Mouse (Mus musculus) myocyte (in vitro differentiated cells): Measurements from ENCODE around the gene C1s1. TPM values are rescaled to one million over a fixed set of nuclear protein-coding genes. Genes with fewer than 3 reads are reported as not detected.
"Not testable (repeated sequence)": the region's sequence is repeated elsewhere in the genome, so short reads cannot be mapped to it uniquely, and the experiment has no call there.

Experiments
- H3K27me3 ChIP-seq: one replicate; pipeline ENCODE4 v1.6.1; 2011; ENCODE audit not compliant: control insufficient read depth, insufficient read depth, insufficient read length
- H3K36me3 ChIP-seq: one replicate; pipeline ENCODE4 v1.6.1; 2011; ENCODE audit not compliant: control insufficient read depth, insufficient read depth
- H3K4me2 ChIP-seq: one replicate; pipeline ENCODE4 v1.6.1; 2011; ENCODE audit warnings: low read depth, control low read depth
- H3K4me3 ChIP-seq: one replicate; pipeline ENCODE4 v1.5.1; 2011; ENCODE audit warnings: mild to moderate bottlenecking, control low read depth, moderate library complexity
- H3K79me2 ChIP-seq: one replicate; pipeline ENCODE4 v1.6.1; 2011; ENCODE audit not compliant: control insufficient read depth, insufficient read depth
- H3ac ChIP-seq: one replicate; pipeline ENCODE4 v1.6.1; 2011; ENCODE audit not compliant: control insufficient read depth, insufficient read length
- CEBPB ChIP-seq: IDR thresholded peaks from 2 replicates; pipeline ENCODE4 v1.6.1; 2011; ENCODE audit warnings: mild to moderate bottlenecking, moderate library complexity; ENCODE audit not compliant: poor library complexity, insufficient read depth, severe bottlenecking
- E2F4 ChIP-seq: IDR thresholded peaks from one replicate; pipeline ENCODE4 v1.6.1; 2011; ENCODE audit warnings: mild to moderate bottlenecking, control low read depth, moderate library complexity; ENCODE audit not compliant: insufficient read depth
- MAX ChIP-seq: IDR thresholded peaks from one replicate; pipeline ENCODE4 v1.6.1; 2011; ENCODE audit warnings: low read depth, mild to moderate bottlenecking, control low read depth
- MYOD1 ChIP-seq, 3 experiments: IDR thresholded peaks; one replicate each; pipeline ENCODE4 v1.6.1; 2011; ENCODE audit warnings: control low read depth in 2 of 3, low read depth in 2 of 3, mild to moderate bottlenecking in 2 of 3, moderate library complexity in 1 of 3; ENCODE audit not compliant: insufficient read length in 2 of 3, control insufficient read depth in 1 of 3
- MYOG ChIP-seq, 3 experiments: IDR thresholded peaks; one replicate each; pipeline ENCODE4 v1.6.1; 2011; ENCODE audit warnings: control low read depth in 2 of 3, low read depth in 2 of 3, mild to moderate bottlenecking in 2 of 3; ENCODE audit not compliant: insufficient read length in 2 of 3, control insufficient read depth in 1 of 3, insufficient read depth in 1 of 3
- POLR2A ChIP-seq: IDR thresholded peaks from one replicate; pipeline ENCODE4 v1.6.1; 2011; ENCODE audit warnings: low read depth, mild to moderate bottlenecking, control low read depth, moderate library complexity; ENCODE audit not compliant: insufficient read length
- POLR2AphosphoS2 ChIP-seq: IDR thresholded peaks from one replicate; pipeline ENCODE4 v1.6.1; 2011; ENCODE audit warnings: low read depth, control low read depth; ENCODE audit not compliant: insufficient read length
- REST ChIP-seq: IDR thresholded peaks from one replicate; pipeline ENCODE4 v1.6.1; 2011; ENCODE audit warnings: mild to moderate bottlenecking, control low read depth, moderate library complexity; ENCODE audit not compliant: insufficient read depth, insufficient read length
- SRF ChIP-seq: IDR thresholded peaks from one replicate; pipeline ENCODE4 v1.6.1; 2011; ENCODE audit warnings: low read depth; ENCODE audit not compliant: control insufficient read depth, insufficient read length
- TCF12 ChIP-seq: IDR thresholded peaks from one replicate; pipeline ENCODE4 v1.6.1; 2011; ENCODE audit warnings: mild to moderate bottlenecking, control low read depth; ENCODE audit not compliant: poor library complexity, insufficient read depth, severe bottlenecking
- TCF3 ChIP-seq: IDR thresholded peaks from one replicate; pipeline ENCODE4 v1.6.1; 2011; ENCODE audit warnings: low read depth, control low read depth; ENCODE audit not compliant: insufficient read length
- USF1 ChIP-seq: IDR thresholded peaks from one replicate; pipeline ENCODE4 v1.6.1; 2011; ENCODE audit warnings: low read depth, mild to moderate bottlenecking, control low read depth, moderate library complexity
- polyA plus RNA-seq: library from polyadenylated mRNA; unstranded; fragments of >200 nt; fragmentation: generic; extraction: Trizol; gene quantifications from one replicate; pipeline ENCODE4 v1.2.1, GENCODE M21; 2012; ENCODE audit warnings: missing spikeins

C1s1 gene
- polyA plus RNA-seq, 1 experiment: 0.24 TPM

- Histone ChIP-seq H3K36me3 (no peaks in the 10 kb centered on the region), H3K79me2 (no peaks in the 10 kb centered on the region), H3K4me2 (no peak overlapping the region), H3K4me3 (no peak overlapping the region), H3ac (no peak overlapping the region), H3K27me3 (peaks cover 5% of the 10 kb centered on the region)
- no peak for TF ChIP-seq TCF3
- TF ChIP-seq USF1: no peak
- no peak for TF ChIP-seq E2F4
- TF ChIP-seq MAX: no peak
Measured at GRCm38 (mm10) chr6:124531077-124531476, 11.1 kb downstream of the C1s1 start.

DNA sequence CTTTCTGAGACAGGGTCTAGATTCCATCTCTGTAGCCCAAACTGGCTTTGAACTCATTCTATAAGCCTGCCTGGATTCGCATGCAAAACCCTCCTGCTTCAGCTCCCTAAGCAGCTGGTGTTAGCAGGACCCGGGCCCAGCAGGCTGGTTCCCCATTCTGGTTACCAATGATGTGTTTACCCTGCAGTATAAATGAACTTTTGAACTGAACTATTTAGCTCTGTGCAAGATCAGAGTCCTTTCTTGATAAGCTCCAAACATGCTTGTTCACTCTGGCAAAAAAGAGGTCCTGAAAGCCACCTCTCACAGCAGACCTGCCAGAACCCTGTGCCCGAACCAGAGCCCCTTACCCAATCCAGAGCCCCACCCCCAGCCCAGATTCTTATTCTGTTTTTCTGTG lies 14.3 kb downstream of the C1s1 start:
- no peaks in the 10 kb centered on the region for H3K79me2 ChIP-seq
- TF ChIP-seq TCF12 (no peak), REST (no peak), POLR2A (no peak), MAX (no peak), MYOD1 (IDR thresholded peaks at IDR 0.05; ENCODE audit: control insufficient read depth in 1 of 3, insufficient read length in 2 of 3, low read depth in 2 of 3) (no peak), E2F4 (no peak), TCF3 (no peak), SRF (no peak), CEBPB (no peak), MYOG (IDR thresholded peaks at IDR 0.05; ENCODE audit: control insufficient read depth in 1 of 3, insufficient read depth in 1 of 3, insufficient read length in 2 of 3, low read depth in 2 of 3) (no peak), USF1 (no peak), POLR2AphosphoS2 (no peak)
- H3K4me3 ChIP-seq: no peak overlapping the region
- H3ac ChIP-seq: no peak overlapping the region
- H3K36me3 ChIP-seq: no peaks in the 10 kb centered on the region
- H3K27me3 ChIP-seq: peaks cover 5% of the 10 kb centered on the region
- no peak overlapping the region for H3K4me2 ChIP-seq

- not testable (repeated sequence) for H3K4me3 ChIP-seq, H3K79me2 ChIP-seq, H3ac ChIP-seq, H3K36me3 ChIP-seq, H3K27me3 ChIP-seq, H3K4me2 ChIP-seq
Measured at GRCm38 (mm10) chr6:124522082-124522481, 20.1 kb downstream of the C1s1 start.

DNA sequence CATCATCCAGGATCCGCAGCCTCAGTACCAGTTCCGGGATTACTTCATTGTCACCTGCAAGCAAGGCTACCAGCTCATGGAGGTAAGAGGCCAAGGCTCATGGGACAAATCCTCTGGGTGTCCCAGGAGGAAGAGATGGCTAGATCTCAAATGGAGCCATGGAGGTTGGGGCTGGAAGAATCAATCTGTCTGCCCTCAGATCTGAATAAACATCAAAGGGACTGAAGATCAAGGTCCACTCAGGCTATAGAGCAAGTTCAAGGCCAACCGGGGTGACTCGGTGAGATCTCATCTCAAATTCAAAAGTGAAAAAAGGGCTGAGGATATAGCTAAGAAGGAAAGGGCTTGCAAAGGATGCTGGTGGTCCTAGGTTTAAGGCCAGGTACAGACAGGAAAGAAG lies 24.4 kb downstream of the C1s1 start:
- H3ac ChIP-seq, H3K36me3 ChIP-seq, H3K27me3 ChIP-seq, H3K4me3 ChIP-seq, H3K79me2 ChIP-seq, H3K4me2 ChIP-seq: not testable (repeated sequence)

- Histone ChIP-seq H3K79me2 (no peaks in the 10 kb centered on the region), H3K27me3 (no peaks in the 10 kb centered on the region), H3K4me3 (peak within 1 kb of the TSS; percentile 10), H3ac (no peak within 1 kb of the TSS), H3K36me3 (no peaks in the 10 kb centered on the region), H3K4me2 (peak within 1 kb of the TSS; percentile 97)
- no peak for TF ChIP-seq SRF
- TF ChIP-seq REST: no peak
- TF ChIP-seq POLR2A: no peak
Measured at GRCm38 (mm10) chr6:124512355-124512836, 29.8 kb downstream of the C1s1 start, which contains the start of gene C1ra. C1ra (plus strand) TSS chr6:124512405.

DNA sequence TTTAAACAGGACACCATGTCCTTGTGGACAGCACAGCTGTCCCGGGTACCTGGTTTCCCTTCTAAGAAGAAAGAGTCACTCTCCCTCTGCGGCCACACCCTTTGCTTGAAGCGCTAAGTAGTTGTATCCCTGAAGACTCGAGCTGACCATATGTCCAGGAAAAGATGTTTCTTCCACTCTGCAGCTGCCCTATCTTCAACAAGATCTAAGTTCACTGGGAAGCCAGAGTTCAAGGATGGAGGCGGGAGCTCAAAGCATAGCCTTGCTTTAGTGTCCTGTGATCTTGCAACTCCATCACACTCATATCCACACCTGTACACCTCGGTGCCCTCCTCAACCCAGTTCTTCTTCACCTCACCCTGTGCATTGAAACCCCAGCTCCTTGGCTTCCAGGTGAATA lies 30.2 kb downstream of the C1s1 start:
- Histone ChIP-seq H3K79me2 (no peaks in the 10 kb centered on the region), H3K27me3 (no peaks in the 10 kb centered on the region), H3K36me3 (no peaks in the 10 kb centered on the region), H3K4me3 (peak overlapping the region; percentile 10), H3K4me2 (peak overlapping the region; percentile 97), H3ac (no peak overlapping the region)
- TF ChIP-seq MAX (no peak), REST (no peak), POLR2A (no peak), TCF3 (no peak), CEBPB (no peak), POLR2AphosphoS2 (no peak), E2F4 (no peak), TCF12 (no peak), USF1 (no peak), MYOG (IDR thresholded peaks at IDR 0.05; ENCODE audit: control insufficient read depth in 1 of 3, insufficient read depth in 1 of 3, insufficient read length in 2 of 3, low read depth in 2 of 3) (no peak), MYOD1 (IDR thresholded peaks at IDR 0.05; ENCODE audit: control insufficient read depth in 1 of 3, insufficient read length in 2 of 3, low read depth in 2 of 3) (no peak)

DNA sequence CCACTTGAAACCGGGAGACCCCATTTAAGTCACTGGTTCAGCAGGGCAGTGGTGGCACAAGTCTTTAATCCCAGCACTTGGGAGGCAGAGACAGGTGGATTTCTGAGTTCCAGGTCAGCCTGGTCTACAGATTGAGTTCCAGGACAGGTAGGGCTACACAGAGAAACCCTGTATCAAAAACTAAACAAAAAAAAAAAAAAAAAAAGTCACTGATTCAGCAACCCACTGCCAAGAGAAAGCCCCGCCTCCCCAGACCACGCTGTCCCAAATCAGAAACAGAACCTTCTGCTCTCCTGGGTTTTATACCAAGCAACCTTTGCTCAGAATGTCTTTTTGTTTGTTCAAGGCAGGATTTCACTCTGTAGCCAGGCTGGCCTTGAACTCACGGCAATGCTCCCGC lies 33.0 kb downstream of the C1s1 start:
- not testable (repeated sequence) for H3K79me2 ChIP-seq, H3K27me3 ChIP-seq, H3K4me2 ChIP-seq, H3K36me3 ChIP-seq, H3ac ChIP-seq, H3K4me3 ChIP-seq
